Mouse (Mus musculus) lung, adult 2 months (tissue): ENCODE data around the gene Pus7.

Experiments
- CTCF ChIP-seq: fragments of 200-500 bp; IDR thresholded peaks from 2 replicates; pipeline ENCODE4 v1.5.1; 2011; ENCODE audit warnings: mild to moderate bottlenecking, low read length, control low read depth; ENCODE audit not compliant: insufficient read depth
- POLR2A ChIP-seq: fragments of 200-500 bp; IDR thresholded peaks from 2 replicates; pipeline ENCODE4 v1.6.1; 2011; ENCODE audit warnings: low read depth, mild to moderate bottlenecking, control low read depth, low read length, borderline replicate concordance; ENCODE audit errors: extremely low read depth

DNA sequence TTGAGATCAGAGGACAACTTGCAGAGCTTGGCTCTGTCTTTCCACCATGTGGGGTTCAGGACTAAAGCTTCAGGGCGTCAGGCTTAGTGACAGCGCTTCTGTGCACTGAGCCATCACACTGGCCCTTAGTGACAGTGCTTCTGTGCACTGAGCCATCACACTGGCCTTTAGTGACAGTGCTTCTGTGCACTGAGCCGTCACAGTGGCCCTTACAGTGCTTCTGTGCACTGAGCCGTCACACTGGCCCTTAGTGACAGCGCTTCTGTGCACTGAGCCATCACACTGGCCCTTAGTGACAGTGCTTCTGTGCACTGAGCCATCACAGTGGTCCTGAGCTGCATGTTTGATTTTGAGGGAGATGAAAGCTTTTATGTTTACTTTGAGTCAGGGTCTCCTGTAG is 31.3 kb upstream of the Pus7 start:
- TF ChIP-seq CTCF: no peak
- no peak for TF ChIP-seq POLR2A
